Mouse (Mus musculus) right cerebral cortex, postnatal 14 days (tissue): ENCODE data around the gene Srd5a3.

Experiments
- DNase-seq: peaks from one replicate; pipeline ENCODE4 v3.0.0; 2022

The Srd5a3 gene

DNA sequence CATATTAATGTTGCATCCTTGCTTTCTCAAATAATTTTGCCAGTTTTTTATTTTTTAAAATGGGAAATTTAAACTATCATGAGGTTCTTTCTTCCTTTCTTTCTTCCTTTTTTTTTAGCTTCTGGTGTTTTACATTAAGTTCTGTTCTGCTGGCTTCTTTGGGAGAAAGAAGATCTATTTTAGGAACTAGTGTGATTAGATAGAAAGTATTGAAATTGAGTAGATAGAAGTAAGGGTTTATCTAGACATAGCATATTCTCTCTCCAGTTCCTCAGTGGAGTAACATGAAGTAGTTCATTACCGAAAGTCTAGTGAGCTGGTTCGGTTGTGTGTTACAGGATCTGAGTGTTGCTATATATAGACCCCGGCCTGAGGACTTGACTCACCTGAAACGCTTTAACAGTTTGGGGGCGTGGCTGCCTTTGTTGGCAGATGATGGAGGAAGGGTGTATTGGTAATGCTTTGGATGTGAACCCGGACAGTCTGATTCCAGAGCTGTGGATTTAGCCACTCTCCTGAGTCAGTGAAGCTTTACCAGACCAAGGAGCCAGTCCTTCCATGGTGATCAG lies 54.4 kb downstream of the Srd5a3 start:
- DNase-seq = no peak

GRCm38 (mm10) chr5:76199346-76199745 lies 59.3 kb downstream of the Srd5a3 start:
- DNase-seq = no peak

DNA sequence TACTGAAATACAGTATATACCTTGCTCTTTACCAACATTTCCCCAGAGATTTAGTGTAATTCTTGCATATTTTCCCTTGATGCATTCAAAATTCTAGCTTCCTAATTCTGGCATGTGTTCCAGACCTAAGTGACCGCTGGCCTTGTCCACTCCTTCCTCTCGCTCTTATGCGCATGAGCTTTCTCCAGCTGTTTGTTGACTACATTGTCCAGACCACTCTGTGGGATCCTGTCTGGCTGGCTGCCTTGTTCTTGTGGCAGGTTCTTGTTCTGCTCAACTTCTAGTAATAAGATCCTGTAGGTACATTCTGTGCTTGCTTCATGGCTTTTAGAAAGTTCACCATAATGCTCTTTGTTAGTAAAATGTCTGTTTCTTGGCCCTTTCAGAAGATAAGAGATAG lies 63.1 kb downstream of the Srd5a3 start:
- DNase-seq = no peak
